Mouse (Mus musculus) liver, embryonic 15.5 days (tissue): Measurements from ENCODE around the gene Kdm4a. TPM values are rescaled to one million over a fixed set of nuclear protein-coding genes. Genes with fewer than 3 reads are reported as not detected.

ENCODE experiments used
- ATAC-seq: fragments of 200-750 bp; cut with Nextera tagmentation; 2 replicates; pipeline ENCODE4 v1.8.0; 2017; ENCODE audit warnings: moderate number of reproducible peaks, mild to moderate bottlenecking, moderate library complexity; ENCODE audit not compliant: insufficient read depth
- H3K27ac ChIP-seq: fragments of 300-500 bp; sonication (generic); replicated peaks from 2 replicates; pipeline ENCODE4 v1.5.1; 2015; ENCODE audit warnings: mild to moderate bottlenecking, inconsistent platforms
- H3K27me3 ChIP-seq: fragments of 300-500 bp; sonication (generic); 2 replicates; pipeline ENCODE4 v1.6.1; 2015; ENCODE audit warnings: mild to moderate bottlenecking, inconsistent platforms
- H3K36me3 ChIP-seq: fragments of 300-500 bp; sonication (generic); replicated peaks from 2 replicates; pipeline ENCODE4 v1.6.1; 2015; ENCODE audit warnings: moderate library complexity, mild to moderate bottlenecking, inconsistent platforms
- H3K4me1 ChIP-seq: fragments of 300-500 bp; sonication (generic); replicated peaks from 2 replicates; pipeline ENCODE4 v1.6.1; 2015; ENCODE audit warnings: inconsistent platforms
- H3K4me2 ChIP-seq: fragments of 300-500 bp; sonication (generic); 2 replicates; pipeline ENCODE4 v1.6.1; 2015; ENCODE audit warnings: moderate library complexity, mild to moderate bottlenecking, inconsistent platforms
- H3K4me3 ChIP-seq: fragments of 300-500 bp; sonication (generic); replicated peaks from 2 replicates; pipeline ENCODE4 v1.5.1; 2015; ENCODE audit warnings: mild to moderate bottlenecking, inconsistent platforms
- H3K9ac ChIP-seq: fragments of 300-500 bp; sonication (generic); 2 replicates; pipeline ENCODE4 v1.6.1; 2015; ENCODE audit warnings: moderate library complexity, mild to moderate bottlenecking, inconsistent platforms
- H3K9me3 ChIP-seq: fragments of 300-500 bp; sonication (generic); replicated peaks from 2 replicates; pipeline ENCODE4 v1.6.1; 2016; ENCODE audit warnings: inconsistent platforms
- WGBS: fragments of 180-500 bp; shearing (Covaris S2); methylation state at CpG from one replicate; pipeline ENCODE4 v1.1.7; 2015; ENCODE audit warnings: mixed read lengths; ENCODE audit not compliant: insufficient replicate concordance; 5-methylcytosine and 5-hydroxymethylcytosine counted together
- polyA plus RNA-seq: library from polyadenylated mRNA; unstranded; fragments of >200 nt; fragmentation: Nextera tagmentation; extraction: Ambion mirVana; gene quantifications from 2 replicates; pipeline ENCODE4 v1.2.1, GENCODE M21; 2015

The Kdm4a gene
- polyA plus RNA-seq, result 9.0 and 10.1 TPM in 2 replicates

GRCm38 (mm10) chr4:118179467-118180300 is at the start of gene Kdm4a:
Gene Kdm4a, minus strand, starts transcription at chr4:118180043.
- Histone ChIP-seq H3K36me3 (peaks cover 28% of the 10 kb centered on the region), H3K4me1 (peaks cover 16% of the 10 kb centered on the region), H3K27ac (peak within 1 kb of the TSS; percentile 94), H3K27me3 (no peaks in the 10 kb centered on the region), H3K9me3 (no peaks in the 10 kb centered on the region), H3K4me3 (peak within 1 kb of the TSS; percentile 74), H3K9ac (peak within 1 kb of the TSS; percentile 80), H3K4me2 (peak within 1 kb of the TSS; percentile 90)
- under 1% methylated on average over 38 of the region's 38 CpGs for WGBS
- peak; percentile 98 for ATAC-seq

GRCm38 (mm10) chr4:118229035-118229770 is 49.4 kb upstream of the Kdm4a start:
- H3K27ac ChIP-seq, result no peak overlapping the region
- WGBS, result 51% methylated on average over 6 of the region's 6 CpGs
- ATAC-seq, result no peak

GRCm38 (mm10) chr4:118227398-118227797 is 47.6 kb upstream of the Kdm4a start:
- ATAC-seq, result peak; percentile 58
- Histone ChIP-seq H3K36me3 (peaks cover 23% of the 10 kb centered on the region; the same call in 1 of the 2 replicates), H3K9me3 (no peaks in the 10 kb centered on the region), H3K4me1 (no peaks in the 10 kb centered on the region), H3K9ac (no peak overlapping the region), H3K27me3 (no peaks in the 10 kb centered on the region), H3K4me3 (no peak overlapping the region), H3K4me2 (no peak overlapping the region), H3K27ac (no peak overlapping the region)
- 59% methylated on average over 12 of the region's 12 CpGs for WGBS

More at GRCm38 (mm10) chr4:118229035-118229770, 49.4 kb upstream of the Kdm4a start:
- Histone ChIP-seq H3K4me3 (no peak overlapping the region), H3K27me3 (no peaks in the 10 kb centered on the region), H3K9me3 (no peaks in the 10 kb centered on the region), H3K36me3 (peaks cover 19% of the 10 kb centered on the region; the same call in 1 of the 2 replicates), H3K9ac (no peak overlapping the region), H3K4me2 (no peak overlapping the region), H3K4me1 (0 out of 2 replicates have a peak, but pooled peaks cover 3% of the 10 kb centered on the region)

- ATAC-seq, result no peak
- Histone ChIP-seq H3K27ac (no peak overlapping the region), H3K36me3 (peaks cover 22% of the 10 kb centered on the region; the same call in 1 of the 2 replicates), H3K4me3 (no peak overlapping the region), H3K9me3 (no peaks in the 10 kb centered on the region), H3K4me1 (peaks cover 5% of the 10 kb centered on the region), H3K27me3 (no peaks in the 10 kb centered on the region), H3K9ac (no peak overlapping the region), H3K4me2 (no peak overlapping the region)
- WGBS, result 32% methylated on average over 7 of the region's 7 CpGs
Observed at GRCm38 (mm10) chr4:118221261-118221660, 41.4 kb upstream of the Kdm4a start.

- no peaks in the 10 kb centered on the region for H3K9me3 ChIP-seq
- H3K4me3 ChIP-seq, result no peak overlapping the region
- no peak overlapping the region for H3K27ac ChIP-seq
- H3K9ac ChIP-seq, result no peak overlapping the region
- WGBS, result 58% methylated on average over 9 of the region's 9 CpGs
- H3K4me2 ChIP-seq, result no peak overlapping the region
- no peak for ATAC-seq
- peaks cover 5% of the 10 kb centered on the region for H3K4me1 ChIP-seq
- peaks cover 21% of the 10 kb centered on the region; the same call in 1 of the 2 replicates for H3K36me3 ChIP-seq
- H3K27me3 ChIP-seq, result no peaks in the 10 kb centered on the region
Observed at GRCm38 (mm10) chr4:118220756-118221155, 40.9 kb upstream of the Kdm4a start.

- no peak overlapping the region for H3K9ac ChIP-seq
- no peaks in the 10 kb centered on the region for H3K27me3 ChIP-seq
- H3K27ac ChIP-seq, result no peak overlapping the region
- 74% methylated on average over 6 of the region's 6 CpGs for WGBS
- H3K4me3 ChIP-seq, result no peak overlapping the region
- peaks cover 11% of the 10 kb centered on the region for H3K36me3 ChIP-seq
- peaks cover 5% of the 10 kb centered on the region for H3K4me1 ChIP-seq
- no peak for ATAC-seq
- H3K4me2 ChIP-seq, result no peak overlapping the region
- no peaks in the 10 kb centered on the region for H3K9me3 ChIP-seq
Observed at GRCm38 (mm10) chr4:118219487-118219886, 39.6 kb upstream of the Kdm4a start.

- no peak overlapping the region for H3K4me2 ChIP-seq
- peaks cover 5% of the 10 kb centered on the region for H3K4me1 ChIP-seq
- ATAC-seq, result no peak
- no peak overlapping the region for H3K9ac ChIP-seq
- H3K27me3 ChIP-seq, result no peaks in the 10 kb centered on the region
- H3K27ac ChIP-seq, result no peak overlapping the region
- peaks cover 14% of the 10 kb centered on the region for H3K36me3 ChIP-seq
- WGBS, result 58% methylated on average over 5 of the region's 5 CpGs
- no peaks in the 10 kb centered on the region for H3K9me3 ChIP-seq
- H3K4me3 ChIP-seq, result no peak overlapping the region
Observed at GRCm38 (mm10) chr4:118218521-118218920, 38.7 kb upstream of the Kdm4a start.

GRCm38 (mm10) chr4:118216726-118217595 is 37.1 kb upstream of the Kdm4a start:
- no peaks in the 10 kb centered on the region for H3K27me3 ChIP-seq
- 58% methylated on average over 17 of the region's 17 CpGs for whole genome bisulfite sequencing
- no peaks in the 10 kb centered on the region for H3K9me3 ChIP-seq
- peak; percentile 34; the same call in 1 of the 2 replicates for ATAC-seq
- no peak overlapping the region for H3K4me2 ChIP-seq
- peaks cover 5% of the 10 kb centered on the region for H3K4me1 ChIP-seq
- no peak overlapping the region for H3K9ac ChIP-seq
- no peak overlapping the region for H3K4me3 ChIP-seq
- peaks cover 20% of the 10 kb centered on the region for H3K36me3 ChIP-seq
- no peak overlapping the region for H3K27ac ChIP-seq

- H3K9ac ChIP-seq, result no peak overlapping the region
- no peaks in the 10 kb centered on the region; the same call in none of the 2 replicates for H3K4me1 ChIP-seq
- H3K36me3 ChIP-seq, result peaks cover 25% of the 10 kb centered on the region
- H3K4me2 ChIP-seq, result no peak overlapping the region
- ATAC-seq, result no peak
- H3K27ac ChIP-seq, result no peak overlapping the region
- no peak overlapping the region for H3K4me3 ChIP-seq
- WGBS, result 63% methylated on average over 1 of the region's 1 CpGs
- H3K27me3 ChIP-seq, result no peaks in the 10 kb centered on the region
- H3K9me3 ChIP-seq, result no peaks in the 10 kb centered on the region
Observed at GRCm38 (mm10) chr4:118214891-118215290, 35.0 kb upstream of the Kdm4a start.

- no peak for ATAC-seq
- Histone ChIP-seq H3K36me3 (peaks cover 8% of the 10 kb centered on the region; the same call in 1 of the 2 replicates), H3K9ac (no peak overlapping the region), H3K27me3 (no peaks in the 10 kb centered on the region), H3K4me1 (no peaks in the 10 kb centered on the region), H3K9me3 (no peaks in the 10 kb centered on the region), H3K4me2 (no peak overlapping the region), H3K27ac (no peak overlapping the region), H3K4me3 (no peak overlapping the region)
- 65% methylated on average over 10 of the region's 10 CpGs for WGBS
Observed at GRCm38 (mm10) chr4:118206918-118207640, 27.2 kb upstream of the Kdm4a start.
